In the genomic region with DNA sequence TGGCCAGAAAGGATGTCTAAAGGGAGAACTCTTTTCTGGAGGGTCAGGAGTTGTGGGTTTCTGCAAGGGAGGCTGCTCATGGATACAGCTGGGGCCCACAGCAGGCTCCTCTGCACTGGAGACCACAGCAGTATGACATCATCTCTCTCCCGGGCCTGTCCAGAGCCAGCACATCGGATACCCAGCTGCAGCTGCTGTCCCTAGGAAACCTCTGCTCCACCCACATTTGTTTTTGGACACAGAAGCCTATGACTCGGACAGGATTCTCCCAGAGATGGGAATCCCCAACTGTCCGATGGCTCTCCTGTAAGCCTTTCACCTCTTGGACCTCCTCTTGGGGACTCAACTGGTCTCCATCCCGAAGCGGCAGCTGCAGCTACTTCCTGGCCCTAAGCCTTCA, we compare ENCODE assay signal across 15 mouse cellular contexts.
DNase-seq lines count a peak whose midpoint lies in the region; ATAC-seq and TF ChIP-seq lines count a peak whose summit lies in the region.
"Had no signal": no experiment of that assay in that cellular context is flagged by ENCODE, and none has a peak within 500 bp of the region (broad histone marks: within the 10 kb centered on the region; RNA-seq: fewer than 3 reads in every experiment).

No protein-coding gene starts in this region.

- H3K27me3 ChIP-seq in C2C12 (ENCODE audit: control insufficient read depth, insufficient read depth, insufficient read length) = no peaks in the 10 kb centered on the region
- H3K27me3 ChIP-seq: hindbrain, embryonic 15.5 days; limb, embryonic 15.5 days had no signal

- H3ac ChIP-seq in C2C12 (ENCODE audit: control insufficient read depth, insufficient read length, low read depth) = no peak overlapping the region

- no peak for DNase-seq in frontal cortex, postnatal 14 days (ENCODE audit: low spot score in 2 of 2)
- DNase-seq in gastrocnemius, postnatal 10 days = peak; percentile 33
- DNase-seq in heart, postnatal 25 days (ENCODE audit: low spot score) = peak; percentile 58
- DNase-seq in c-Kit-positive CD71-positive TER-119-positive erythroid progenitor cells, embryonic 14.5 days (ENCODE audit: low spot score) = no peak
- no peak for DNase-seq in spleen, adult 12 weeks (ENCODE audit: low spot score)
- no peak for DNase-seq in retina, postnatal 1 day
- DNase-seq: kidney, adult 18-20 months; liver, postnatal 0 days; lung, postnatal 36 days; right cerebral cortex, adult 18-20 months had no signal

- H3K36me3 ChIP-seq in C2C12 (ENCODE audit: control insufficient read depth, insufficient read depth) = no peaks in the 10 kb centered on the region
- H3K36me3 ChIP-seq: hindbrain, embryonic 15.5 days; limb, embryonic 15.5 days had no signal

- TF ChIP-seq CTCF in C2C12 (IDR thresholded peaks at IDR 0.05; ENCODE audit: control insufficient read depth, insufficient read depth, insufficient read length) = no peak

- peak; percentile 52 for ATAC-seq in frontal cortex, adult (ENCODE audit: low TSS enrichment)
- ATAC-seq: forebrain, embryonic 14.5 days; liver, postnatal 0 days had no signal

- intact Hi-C loops in heart, postnatal 25 days (cut with DNase I) = no loop called here

- H3K4me3 ChIP-seq in C2C12 (ENCODE audit: insufficient read depth, poor library complexity, severe bottlenecking) = no peak overlapping the region
- H3K4me3 ChIP-seq: hindbrain, embryonic 15.5 days; limb, embryonic 15.5 days had no signal

- H3K79me3 ChIP-seq in C2C12 (ENCODE audit: low read depth) = no peaks in the 10 kb centered on the region

- H3K79me2 ChIP-seq in C2C12 (ENCODE audit: control insufficient read depth, insufficient read depth) = no peaks in the 10 kb centered on the region

TF ChIP-seq in C2C12, 6 proteins besides CTCF, POLR2A, EP300 and RAD21:
- TF ChIP-seq MYOD1 (IDR thresholded peaks at IDR 0.05; ENCODE audit: control insufficient read depth, insufficient read length, low read depth) = peak; percentile 84
- TF ChIP-seq FOSL1 (IDR thresholded peaks at IDR 0.05; ENCODE audit: insufficient read depth, low read length, poor library complexity, severe bottlenecking) = no peak

Comparison
In these comparisons a context has a peak if more than half of its experiments do, and no peak if none do; other contexts are left out.
1. DNase-seq: peak in gastrocnemius, postnatal 10 days (single experiment) and heart, postnatal 25 days (single experiment); none in frontal cortex, postnatal 14 days (0 of 2), c-Kit-positive CD71-positive TER-119-positive erythroid progenitor cells, embryonic 14.5 days (single experiment), spleen, adult 12 weeks (single experiment) and retina, postnatal 1 day (single experiment).